Mouse (Mus musculus) liver, embryonic 15.5 days (tissue): ENCODE results near the gene Defa36. TPM values are rescaled to one million over a fixed set of nuclear protein-coding genes. Genes with fewer than 3 reads are reported as not detected.
"Not testable (repeated sequence)": the region's sequence is repeated elsewhere in the genome, so short reads cannot be mapped to it uniquely, and the experiment has no call there.

ENCODE experiments used
- ATAC-seq: fragments of 200-750 bp; cut with Nextera tagmentation; 2 replicates; pipeline ENCODE4 v1.8.0; 2017; ENCODE audit warnings: moderate number of reproducible peaks, mild to moderate bottlenecking, moderate library complexity; ENCODE audit not compliant: insufficient read depth
- H3K27ac ChIP-seq: fragments of 300-500 bp; sonication (generic); replicated peaks from 2 replicates; pipeline ENCODE4 v1.5.1; 2015; ENCODE audit warnings: mild to moderate bottlenecking, inconsistent platforms
- H3K27me3 ChIP-seq: fragments of 300-500 bp; sonication (generic); 2 replicates; pipeline ENCODE4 v1.6.1; 2015; ENCODE audit warnings: mild to moderate bottlenecking, inconsistent platforms
- H3K36me3 ChIP-seq: fragments of 300-500 bp; sonication (generic); replicated peaks from 2 replicates; pipeline ENCODE4 v1.6.1; 2015; ENCODE audit warnings: moderate library complexity, mild to moderate bottlenecking, inconsistent platforms
- H3K4me1 ChIP-seq: fragments of 300-500 bp; sonication (generic); replicated peaks from 2 replicates; pipeline ENCODE4 v1.6.1; 2015; ENCODE audit warnings: inconsistent platforms
- H3K4me2 ChIP-seq: fragments of 300-500 bp; sonication (generic); 2 replicates; pipeline ENCODE4 v1.6.1; 2015; ENCODE audit warnings: moderate library complexity, mild to moderate bottlenecking, inconsistent platforms
- H3K4me3 ChIP-seq: fragments of 300-500 bp; sonication (generic); replicated peaks from 2 replicates; pipeline ENCODE4 v1.5.1; 2015; ENCODE audit warnings: mild to moderate bottlenecking, inconsistent platforms
- H3K9ac ChIP-seq: fragments of 300-500 bp; sonication (generic); 2 replicates; pipeline ENCODE4 v1.6.1; 2015; ENCODE audit warnings: moderate library complexity, mild to moderate bottlenecking, inconsistent platforms
- H3K9me3 ChIP-seq: fragments of 300-500 bp; sonication (generic); replicated peaks from 2 replicates; pipeline ENCODE4 v1.6.1; 2016; ENCODE audit warnings: inconsistent platforms
- WGBS: fragments of 180-500 bp; shearing (Covaris S2); methylation state at CpG from one replicate; pipeline ENCODE4 v1.1.7; 2015; ENCODE audit warnings: mixed read lengths; ENCODE audit not compliant: insufficient replicate concordance; 5-methylcytosine and 5-hydroxymethylcytosine counted together
- polyA plus RNA-seq: library from polyadenylated mRNA; unstranded; fragments of >200 nt; fragmentation: Nextera tagmentation; extraction: Ambion mirVana; gene quantifications from 2 replicates; pipeline ENCODE4 v1.2.1, GENCODE M21; 2015

The Defa36 gene
- polyA plus RNA-seq: not detected in 2 replicates

- H3K27me3 ChIP-seq, H3K36me3 ChIP-seq, ATAC-seq, H3K27ac ChIP-seq, H3K4me2 ChIP-seq, H3K9ac ChIP-seq, H3K4me3 ChIP-seq, H3K4me1 ChIP-seq, H3K9me3 ChIP-seq: not testable (repeated sequence)
- no CpG with 5 or more reads among the region's 1 CpGs for WGBS
Observed at GRCm38 (mm10) chr8:21427111-21427510, at the start of gene Defa36. Gene Defa36, plus strand, starts transcription at chr8:21427411.

GRCm38 (mm10) chr8:21378215-21378614 lies 49.0 kb upstream of the Defa36 start, which contains the start of gene Defa2:
Gene Defa2, plus strand, starts transcription at chr8:21378515.
- H3K4me2 ChIP-seq, H3K9me3 ChIP-seq, H3K4me1 ChIP-seq, H3K36me3 ChIP-seq, H3K27me3 ChIP-seq, H3K27ac ChIP-seq, H3K9ac ChIP-seq, H3K4me3 ChIP-seq, ATAC-seq: not testable (repeated sequence)
- 56% methylated on average over 1 of the region's 2 CpGs for WGBS

GRCm38 (mm10) chr8:21391511-21391910 lies 35.7 kb upstream of the Defa36 start, which contains the start of gene Defa33:
Gene Defa33, plus strand, starts transcription at chr8:21391811.
- not testable (repeated sequence) for H3K4me3 ChIP-seq, H3K4me1 ChIP-seq, H3K36me3 ChIP-seq, H3K4me2 ChIP-seq, H3K27me3 ChIP-seq, H3K27ac ChIP-seq, H3K9ac ChIP-seq, ATAC-seq, H3K9me3 ChIP-seq
- no CpG with 5 or more reads among the region's 2 CpGs for WGBS

GRCm38 (mm10) chr8:21456460-21456859 lies 29.2 kb downstream of the Defa36 start, which contains the start of gene Gm7849:
Gene Gm7849, minus strand, starts transcription at chr8:21456560.
- not testable (repeated sequence) for H3K9me3 ChIP-seq, ATAC-seq, H3K27ac ChIP-seq, H3K27me3 ChIP-seq, H3K4me3 ChIP-seq, H3K9ac ChIP-seq, H3K36me3 ChIP-seq, H3K4me1 ChIP-seq, H3K4me2 ChIP-seq
- WGBS: no CpG with 5 or more reads among the region's 1 CpGs

Other genes starting within 250 kb of the Defa36 start
- gene Defa31, start 235.8 kb upstream of the Defa36 start, polyA plus RNA-seq: not detected in 2 replicates
- gene Gm15293, start 225.8 kb upstream of the Defa36 start, polyA plus RNA-seq: not detected in 2 replicates
- not detected in 2 replicates for gene Gm15292, start 177.7 kb upstream of the Defa36 start, polyA plus RNA-seq
- gene Defa27, start 111.9 kb upstream of the Defa36 start, polyA plus RNA-seq: not detected in 2 replicates
- not detected in 2 replicates for gene Defa29, start 100.4 kb upstream of the Defa36 start, polyA plus RNA-seq
- gene Defa2, start 48.9 kb upstream of the Defa36 start, polyA plus RNA-seq: not detected in 2 replicates
- not detected in 2 replicates for gene Defa33, start 35.6 kb upstream of the Defa36 start, polyA plus RNA-seq
- not detected in 2 replicates for gene Gm7849, start 29.1 kb downstream of the Defa36 start, polyA plus RNA-seq
- not detected in 2 replicates for gene Defa20, start 81.8 kb downstream of the Defa36 start, polyA plus RNA-seq
- not detected in 2 replicates for gene Defa32, start 101.6 kb downstream of the Defa36 start, polyA plus RNA-seq
- gene Defa37, start 138.0 kb downstream of the Defa36 start, polyA plus RNA-seq: not detected in 2 replicates
- gene Defa28, start 155.6 kb downstream of the Defa36 start, polyA plus RNA-seq: not detected in 2 replicates
- gene Gm7861, start 167.1 kb downstream of the Defa36 start, polyA plus RNA-seq: not detected in 2 replicates
- gene Defa26, start 190.8 kb downstream of the Defa36 start, polyA plus RNA-seq: not detected in 2 replicates
- not detected in 2 replicates for gene Defa17, start 228.4 kb downstream of the Defa36 start, polyA plus RNA-seq
- gene Defa34, start 238.4 kb downstream of the Defa36 start, polyA plus RNA-seq: not detected in 2 replicates